26 mouse cellular contexts compared by ENCODE assay signal in the genomic region with DNA sequence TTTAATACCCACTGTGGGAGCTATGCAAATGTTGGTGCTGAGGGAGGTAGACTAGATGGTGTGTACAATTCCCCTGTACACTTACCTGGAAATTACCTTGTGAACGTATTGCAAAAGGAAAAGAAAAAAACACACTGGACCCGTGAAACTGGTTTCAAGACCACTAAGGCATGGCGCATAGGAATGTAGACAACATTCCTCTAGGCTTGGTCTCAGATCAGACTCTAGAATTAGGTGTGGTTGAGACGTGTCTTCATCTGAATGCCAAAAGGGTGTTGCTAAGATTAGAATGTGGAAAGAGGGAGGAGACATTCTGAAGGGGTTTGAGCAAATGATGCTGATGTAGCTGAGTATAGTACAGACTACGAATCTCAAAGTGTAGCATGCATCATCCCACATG.
A peak's percentile ranks its signal among the peaks of the same experiment; 100 is the strongest.
DNase-seq lines count a peak whose midpoint lies in the region; ATAC-seq and TF ChIP-seq lines count a peak whose summit lies in the region.
"Had no signal": no experiment of that assay in that cellular context is flagged by ENCODE, and none has a peak within 500 bp of the region (broad histone marks: within the 10 kb centered on the region; RNA-seq: fewer than 3 reads in every experiment).

No protein-coding gene starts in this region.

- H3K9me3 ChIP-seq in limb, embryonic 14.5 days (ENCODE audit: control insufficient read depth, low read length): no peaks in the 10 kb centered on the region
- no peaks in the 10 kb centered on the region for H3K9me3 ChIP-seq in limb, embryonic 10.5 days (replicated peaks)
- no peaks in the 10 kb centered on the region for H3K9me3 ChIP-seq in embryonic facial prominence, embryonic 13.5 days
- H3K9me3 ChIP-seq: G1E; limb, embryonic 13.5 days; liver, embryonic 12.5 days; midbrain, embryonic 13.5 days; stomach, embryonic 15.5 days had no signal

- no peak for TF ChIP-seq CTCF in lung, adult 2 months (IDR thresholded peaks at IDR 0.05; ENCODE audit: insufficient read depth, low read length)

- H3K36me3 ChIP-seq in limb, embryonic 14.5 days (ENCODE audit: control insufficient read depth, insufficient read depth, low read length): no peaks in the 10 kb centered on the region
- no peaks in the 10 kb centered on the region for H3K36me3 ChIP-seq in limb, embryonic 10.5 days
- no peaks in the 10 kb centered on the region for H3K36me3 ChIP-seq in embryonic facial prominence, embryonic 13.5 days
- H3K36me3 ChIP-seq: G1E; limb, embryonic 13.5 days; liver, embryonic 12.5 days; midbrain, embryonic 13.5 days; stomach, embryonic 15.5 days had no signal

- H3K27ac ChIP-seq in limb, embryonic 14.5 days (replicated peaks; ENCODE audit: low read depth, low read length): no peak overlapping the region
- H3K27ac ChIP-seq in limb, embryonic 10.5 days: no peak overlapping the region
- no peak overlapping the region for H3K27ac ChIP-seq in embryonic facial prominence, embryonic 13.5 days
- H3K27ac ChIP-seq: hindbrain, embryonic 14.5 days; limb, embryonic 13.5 days; liver, embryonic 12.5 days; midbrain, embryonic 13.5 days; stomach, embryonic 15.5 days had no signal

- no peak overlapping the region for H3K4me2 ChIP-seq in limb, embryonic 14.5 days (replicated peaks; ENCODE audit: low read depth, low read length, severe bottlenecking)
- H3K4me2 ChIP-seq in embryonic facial prominence, embryonic 13.5 days: no peak overlapping the region
- H3K4me2 ChIP-seq: hindbrain, embryonic 14.5 days; limb, embryonic 13.5 days; liver, embryonic 12.5 days; midbrain, embryonic 13.5 days; stomach, embryonic 15.5 days had no signal

- no peak overlapping the region for H3K9ac ChIP-seq in limb, embryonic 14.5 days (ENCODE audit: low read depth, low read length, severe bottlenecking)
- no peak overlapping the region for H3K9ac ChIP-seq in embryonic facial prominence, embryonic 13.5 days
- H3K9ac ChIP-seq: hindbrain, embryonic 14.5 days; limb, embryonic 13.5 days; liver, embryonic 12.5 days; liver, postnatal 0 days; midbrain, embryonic 13.5 days; stomach, embryonic 15.5 days had no signal

- no peak for TF ChIP-seq POLR2A in limb, embryonic 14.5 days (IDR thresholded peaks at IDR 0.05; ENCODE audit: borderline replicate concordance, extremely low read depth, insufficient read depth, insufficient read length)
- no peak for TF ChIP-seq POLR2A in lung, adult 2 months (IDR thresholded peaks at IDR 0.05; ENCODE audit: borderline replicate concordance, extremely low read depth, low read depth, low read length)

- WGBS in limb, embryonic 14.5 days: 80% methylated on average over 5 of the region's 5 CpGs
- 80% methylated on average over 5 of the region's 5 CpGs for WGBS in limb, embryonic 10.5 days
- 53% methylated on average over 5 of the region's 5 CpGs for WGBS in lung, adult 2 months
- 62% methylated on average over 5 of the region's 5 CpGs for WGBS in embryonic facial prominence, embryonic 13.5 days

- no peak overlapping the region for H3K4me3 ChIP-seq in limb, embryonic 14.5 days (replicated peaks; ENCODE audit: low read length)
- no peak overlapping the region for H3K4me3 ChIP-seq in limb, embryonic 10.5 days
- no peak overlapping the region for H3K4me3 ChIP-seq in lung, adult 2 months (replicated peaks; ENCODE audit: extremely low read depth, low read depth, low read length)
- H3K4me3 ChIP-seq in embryonic facial prominence, embryonic 13.5 days: no peak overlapping the region
- H3K4me3 ChIP-seq: limb, embryonic 13.5 days; liver, embryonic 12.5 days; megakaryocyte, embryonic 14.5 days; midbrain, embryonic 13.5 days; stomach, embryonic 15.5 days had no signal

- no peak for ATAC-seq in limb, embryonic 14.5 days (ENCODE audit: low FRiP score, low read depth)
- ATAC-seq in embryonic facial prominence, embryonic 13.5 days (ENCODE audit: insufficient number of reproducible peaks, insufficient read depth, low FRiP score, low TSS enrichment, low read depth): 0 out of 2 replicates have a peak, but pooled peaks have one; percentile 26
- ATAC-seq: forebrain, embryonic 14.5 days; liver, embryonic 12.5 days; liver, postnatal 0 days; midbrain, embryonic 13.5 days had no signal

- peaks cover 5% of the 10 kb centered on the region; the same call in 1 of the 2 replicates for H3K4me1 ChIP-seq in limb, embryonic 14.5 days (ENCODE audit: control insufficient read depth, insufficient read depth, low read length)
- H3K4me1 ChIP-seq in limb, embryonic 10.5 days: peaks cover 7% of the 10 kb centered on the region
- H3K4me1 ChIP-seq in lung, adult 2 months (ENCODE audit: control insufficient read depth, insufficient read depth, low read length): peaks cover 6% of the 10 kb centered on the region; the same call in 1 of the 2 replicates
- H3K4me1 ChIP-seq in embryonic facial prominence, embryonic 13.5 days: no peaks in the 10 kb centered on the region
- H3K4me1 ChIP-seq: liver, embryonic 12.5 days; midbrain, embryonic 13.5 days; stomach, embryonic 15.5 days had no signal

- peak; percentile 38 for DNase-seq in limb, embryonic 14.5 days (ENCODE audit: low spot score)
- no peak for DNase-seq in limb, embryonic 10.5 days (ENCODE audit: low spot score)
- peak; percentile 21 for DNase-seq in lung, postnatal 10 days
- DNase-seq in lung, adult 2 months: no peak
- no peak for DNase-seq in ovary, postnatal 10 days (ENCODE audit: low spot score)
- no peak for DNase-seq in adrenal gland, adult 2 months
- DNase-seq: adrenal gland, postnatal 36 days; B cell, adult 2 months; cerebellum, adult 18-20 months; cerebellum, postnatal 10 days; gastrocnemius, postnatal 14 days; kidney, adult 11 months; kidney, postnatal 25 days; liver, postnatal 0 days; retina, postnatal 1 day; right cerebral cortex, postnatal 14 days; thymus, postnatal 14 days had no signal

- H3K27me3 ChIP-seq in limb, embryonic 14.5 days (ENCODE audit: control insufficient read depth, insufficient read depth, low read length): no peaks in the 10 kb centered on the region
- no peaks in the 10 kb centered on the region for H3K27me3 ChIP-seq in limb, embryonic 10.5 days (ENCODE audit: low read depth, poor library complexity, severe bottlenecking)
- H3K27me3 ChIP-seq in embryonic facial prominence, embryonic 13.5 days: no peaks in the 10 kb centered on the region
- H3K27me3 ChIP-seq: limb, embryonic 13.5 days; liver, embryonic 12.5 days; midbrain, embryonic 13.5 days; stomach, embryonic 15.5 days had no signal

Comparison
In these comparisons a context has a peak if more than half of its experiments do, and no peak if none do; other contexts are left out.
1. DNase-seq: peak in limb, embryonic 14.5 days (single experiment) and lung, postnatal 10 days (single experiment); none in limb, embryonic 10.5 days (single experiment), lung, adult 2 months (single experiment), ovary, postnatal 10 days (single experiment) and adrenal gland, adult 2 months (single experiment).